Mouse (Mus musculus): Measurements from ENCODE around the gene Gm17509. TPM values are rescaled to one million over a fixed set of nuclear protein-coding genes. Genes with fewer than 3 reads are reported as not detected.
A peak's percentile ranks its signal among the peaks of the same experiment; 100 is the strongest.

Gene Gm17509
- 0.85 and 1.3 TPM in 2 replicates for polyA plus RNA-seq (2016; fragmentation: Nextera tagmentation; extraction: Ambion mirVana)

DNA sequence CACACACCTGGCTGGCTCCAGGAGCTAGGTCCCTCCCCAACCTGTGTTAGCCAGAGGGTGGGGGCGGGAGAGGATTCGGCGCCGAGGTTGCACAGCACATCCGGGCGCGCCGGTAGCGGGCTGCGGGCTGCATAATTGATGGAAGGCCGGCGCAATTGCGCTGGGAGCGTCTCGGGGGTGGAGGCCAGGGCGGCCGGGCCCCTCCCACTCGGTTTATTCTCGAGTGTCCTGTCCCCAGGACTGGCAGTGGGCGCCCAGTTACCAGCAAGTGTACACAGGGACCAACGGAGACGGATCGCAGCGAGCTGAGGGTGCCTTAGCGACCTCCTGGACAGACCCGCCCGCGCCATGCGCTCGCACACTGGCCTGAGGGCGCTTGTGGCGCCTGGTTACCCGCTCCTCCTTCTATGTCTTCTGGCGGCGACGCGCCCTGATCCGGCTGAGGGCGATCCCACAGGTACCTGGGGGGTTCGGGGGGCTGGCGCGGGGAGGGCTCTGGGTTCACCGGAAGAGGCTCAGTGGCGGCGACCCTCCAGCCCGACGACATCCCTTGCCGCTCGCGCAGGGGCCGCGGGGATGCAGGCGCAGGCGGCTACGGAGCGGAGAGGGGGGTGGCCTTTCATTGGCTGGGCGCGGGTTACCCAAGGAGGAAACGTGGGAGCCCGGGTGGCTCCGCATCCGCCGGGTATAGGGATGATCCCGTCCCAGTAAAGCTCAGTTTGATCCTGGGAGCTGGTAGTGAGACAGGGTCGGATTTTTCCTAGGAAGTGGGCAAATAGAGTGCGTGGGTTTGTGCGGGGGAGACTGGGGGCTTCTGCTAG is at the start of gene Gm17509:
Gm17509 (minus strand) TSS at position 575 of the 821 bp plus-strand sequence.
- H3K4me3 ChIP-seq, result peak within 1 kb of the TSS; percentile 66
- peak within 1 kb of the TSS; percentile 74 for H3K9ac ChIP-seq (replicated peaks)
- WGBS, result under 1% methylated on average over 61 of the region's 67 CpGs
- peaks cover 9% of the 10 kb centered on the region for H3K27me3 ChIP-seq
- no peaks in the 10 kb centered on the region for H3K9me3 ChIP-seq
- H3K36me3 ChIP-seq, result no peaks in the 10 kb centered on the region
- peak; percentile 91 for ATAC-seq (ENCODE audit: low FRiP score, low read depth)
- peak within 1 kb of the TSS; percentile 81 for H3K27ac ChIP-seq (replicated peaks)
- H3K4me1 ChIP-seq, result peaks cover 19% of the 10 kb centered on the region
- H3K4me2 ChIP-seq (replicated peaks), result peak within 1 kb of the TSS; percentile 63

DNA sequence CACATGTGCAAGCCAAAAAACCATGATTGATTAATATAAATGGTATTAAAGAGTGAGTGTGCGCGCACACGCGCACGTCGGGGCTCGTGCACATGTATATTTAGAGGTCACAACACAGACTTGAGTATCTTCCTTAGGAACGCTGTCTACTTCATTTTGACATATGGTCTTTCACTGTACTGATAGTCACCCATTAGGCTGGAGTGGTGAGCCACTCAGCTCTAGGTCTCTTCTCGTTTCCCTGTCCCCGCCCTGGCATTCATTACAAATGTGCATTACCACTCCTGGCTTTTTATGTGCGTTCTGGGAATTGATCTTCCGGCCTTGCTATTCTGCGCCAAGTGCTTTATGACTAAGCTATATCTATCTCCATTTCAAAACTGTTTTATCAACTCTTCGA is 47.1 kb upstream of the Gm17509 start:
- 91% methylated on average over 14 of the region's 14 CpGs for WGBS
- ATAC-seq (ENCODE audit: low FRiP score, low read depth), result no peak
- no peak overlapping the region for H3K9ac ChIP-seq (replicated peaks)
- H3K36me3 ChIP-seq, result no peaks in the 10 kb centered on the region
- no peak overlapping the region for H3K4me3 ChIP-seq
- no peaks in the 10 kb centered on the region for H3K9me3 ChIP-seq
- no peaks in the 10 kb centered on the region for H3K27me3 ChIP-seq
- H3K4me2 ChIP-seq (replicated peaks), result no peak overlapping the region
- no peak overlapping the region for H3K27ac ChIP-seq (replicated peaks)
- H3K4me1 ChIP-seq, result no peaks in the 10 kb centered on the region

DNA sequence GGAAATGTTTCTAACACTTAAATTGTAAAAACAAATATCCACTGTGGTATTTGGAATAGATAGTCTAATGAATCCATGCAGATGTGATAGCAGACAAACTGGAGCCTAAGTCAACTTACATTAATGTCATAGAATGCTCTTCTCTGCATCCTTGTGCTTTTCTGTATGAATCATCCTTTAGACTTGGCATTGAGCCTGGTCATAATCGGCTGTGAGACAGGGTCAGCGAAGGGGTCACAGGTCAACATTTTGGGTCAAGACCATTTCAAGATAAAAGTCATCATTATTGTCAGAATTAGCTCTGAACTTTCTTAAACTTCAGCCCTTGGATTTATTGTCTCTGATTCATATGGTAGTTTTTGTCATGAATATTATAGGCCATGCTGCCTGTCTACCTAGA is 45.3 kb upstream of the Gm17509 start:
- no peak overlapping the region for H3K9ac ChIP-seq (replicated peaks)
- ATAC-seq (ENCODE audit: low FRiP score, low read depth), result no peak
- H3K27ac ChIP-seq (replicated peaks), result no peak overlapping the region
- no peaks in the 10 kb centered on the region for H3K4me1 ChIP-seq
- no peak overlapping the region for H3K4me2 ChIP-seq (replicated peaks)
- H3K36me3 ChIP-seq, result no peaks in the 10 kb centered on the region
- H3K27me3 ChIP-seq, result no peaks in the 10 kb centered on the region
- H3K4me3 ChIP-seq, result no peak overlapping the region
- H3K9me3 ChIP-seq, result no peaks in the 10 kb centered on the region
- WGBS, result 72% methylated on average over 2 of the region's 2 CpGs

DNA sequence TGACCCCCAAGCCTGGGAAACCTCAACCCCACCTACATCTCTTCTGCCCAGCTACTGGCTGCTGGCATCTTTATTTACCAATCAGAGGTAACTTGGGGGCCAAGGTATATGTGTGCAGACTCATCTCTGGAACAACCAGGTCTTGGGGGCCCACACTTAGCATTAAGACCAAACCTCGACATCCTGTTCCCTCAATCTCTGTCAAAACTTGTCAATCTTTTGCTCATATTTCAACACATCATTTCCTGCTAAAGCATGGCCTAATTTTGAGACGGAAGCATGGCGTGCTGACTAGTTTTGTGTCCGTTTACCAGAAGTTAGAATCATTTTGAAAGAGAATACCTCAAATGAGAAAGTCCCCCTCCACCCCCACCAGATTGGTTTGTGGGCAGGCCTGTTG is 39.8 kb upstream of the Gm17509 start:
- H3K27me3 ChIP-seq, result no peaks in the 10 kb centered on the region
- no peaks in the 10 kb centered on the region for H3K36me3 ChIP-seq
- H3K4me2 ChIP-seq (replicated peaks), result no peak overlapping the region
- no peak overlapping the region for H3K9ac ChIP-seq (replicated peaks)
- no peaks in the 10 kb centered on the region for H3K4me1 ChIP-seq
- H3K27ac ChIP-seq (replicated peaks), result no peak overlapping the region
- WGBS, result 91% methylated on average over 4 of the region's 4 CpGs
- H3K4me3 ChIP-seq, result no peak overlapping the region
- no peaks in the 10 kb centered on the region for H3K9me3 ChIP-seq
- no peak for ATAC-seq (ENCODE audit: low FRiP score, low read depth)

DNA sequence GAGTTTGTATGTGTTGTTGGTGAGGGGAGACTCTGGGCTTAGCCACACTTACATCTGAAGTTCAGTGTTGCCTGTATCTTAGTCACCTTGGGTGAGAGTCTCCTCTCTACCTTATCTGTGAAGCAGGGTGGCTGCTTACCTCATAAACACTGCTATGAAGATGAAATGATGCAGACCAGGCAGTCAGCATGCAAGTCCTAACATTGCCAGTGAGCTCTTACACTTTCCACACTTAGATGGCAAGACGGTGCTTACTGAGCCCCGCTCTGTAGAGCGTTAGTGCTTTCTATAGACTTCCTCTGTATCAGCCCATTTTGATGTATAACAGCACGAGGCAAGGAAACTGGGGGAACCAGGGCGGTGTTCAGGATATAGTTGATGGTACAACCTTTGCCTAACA is 21.7 kb upstream of the Gm17509 start:
- Histone ChIP-seq H3K36me3 (no peaks in the 10 kb centered on the region), H3K9ac (replicated peaks) (no peak overlapping the region), H3K4me1 (no peaks in the 10 kb centered on the region), H3K4me2 (replicated peaks) (no peak overlapping the region), H3K4me3 (no peak overlapping the region), H3K9me3 (no peaks in the 10 kb centered on the region), H3K27me3 (no peaks in the 10 kb centered on the region), H3K27ac (replicated peaks) (no peak overlapping the region)
- ATAC-seq (ENCODE audit: low FRiP score, low read depth), result no peak
- WGBS, result 92% methylated on average over 5 of the region's 5 CpGs

DNA sequence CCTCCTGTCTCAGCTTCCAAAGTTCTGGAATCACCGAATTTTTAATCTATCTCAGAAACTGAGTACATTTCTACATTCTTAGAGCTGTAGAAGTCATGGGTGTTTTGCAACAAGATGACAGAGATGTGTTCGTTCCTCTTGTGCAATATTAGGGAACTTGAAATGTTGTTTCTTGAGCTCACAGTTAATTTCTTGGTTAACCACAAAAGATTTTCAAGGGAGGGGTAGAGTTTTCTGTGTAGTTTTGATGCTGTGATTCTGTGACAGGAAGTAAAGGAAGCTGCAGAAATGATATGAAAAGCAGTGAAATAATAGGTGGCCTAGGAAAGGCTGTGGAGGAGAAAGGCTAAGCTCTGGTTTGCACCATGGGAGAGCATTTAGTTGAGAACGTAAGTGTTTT is 21.2 kb upstream of the Gm17509 start:
- no peak overlapping the region for H3K4me2 ChIP-seq (replicated peaks)
- H3K4me3 ChIP-seq, result no peak overlapping the region
- H3K27me3 ChIP-seq, result no peaks in the 10 kb centered on the region
- H3K36me3 ChIP-seq, result no peaks in the 10 kb centered on the region
- no peaks in the 10 kb centered on the region for H3K9me3 ChIP-seq
- peaks cover under 1% of the 10 kb centered on the region; the same call in 1 of the 2 replicates for H3K4me1 ChIP-seq
- ATAC-seq (ENCODE audit: low FRiP score, low read depth), result no peak
- H3K9ac ChIP-seq (replicated peaks), result no peak overlapping the region
- H3K27ac ChIP-seq (replicated peaks), result no peak overlapping the region
- WGBS, result 91% methylated on average over 3 of the region's 3 CpGs

DNA sequence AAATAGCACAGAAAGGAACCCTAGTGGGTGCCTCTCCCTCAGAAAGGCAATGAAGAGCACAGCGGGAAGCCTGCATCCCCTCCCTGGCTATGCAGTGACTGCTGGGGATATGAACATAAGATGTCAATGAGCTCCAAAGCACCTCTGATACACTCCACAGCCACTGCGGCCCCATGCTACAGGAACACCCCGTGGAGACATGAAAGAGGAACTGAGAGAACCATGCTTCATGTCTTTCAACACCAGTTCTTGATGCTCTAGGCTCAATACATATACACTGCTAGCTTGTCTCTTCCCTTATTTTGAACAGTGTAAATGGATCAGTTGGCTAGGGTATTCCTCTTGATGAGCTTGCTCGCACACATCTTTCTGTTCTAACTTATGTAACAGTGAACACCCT is 16.2 kb upstream of the Gm17509 start:
- no peak overlapping the region for H3K4me3 ChIP-seq
- H3K27ac ChIP-seq (replicated peaks), result no peak overlapping the region
- no peaks in the 10 kb centered on the region for H3K36me3 ChIP-seq
- H3K4me1 ChIP-seq, result peaks cover 14% of the 10 kb centered on the region
- no peak for ATAC-seq (ENCODE audit: low FRiP score, low read depth)
- no peaks in the 10 kb centered on the region for H3K27me3 ChIP-seq
- WGBS, result 90% methylated on average over 4 of the region's 4 CpGs
- no peak overlapping the region for H3K4me2 ChIP-seq (replicated peaks)
- no peak overlapping the region for H3K9ac ChIP-seq (replicated peaks)
- H3K9me3 ChIP-seq, result no peaks in the 10 kb centered on the region

DNA sequence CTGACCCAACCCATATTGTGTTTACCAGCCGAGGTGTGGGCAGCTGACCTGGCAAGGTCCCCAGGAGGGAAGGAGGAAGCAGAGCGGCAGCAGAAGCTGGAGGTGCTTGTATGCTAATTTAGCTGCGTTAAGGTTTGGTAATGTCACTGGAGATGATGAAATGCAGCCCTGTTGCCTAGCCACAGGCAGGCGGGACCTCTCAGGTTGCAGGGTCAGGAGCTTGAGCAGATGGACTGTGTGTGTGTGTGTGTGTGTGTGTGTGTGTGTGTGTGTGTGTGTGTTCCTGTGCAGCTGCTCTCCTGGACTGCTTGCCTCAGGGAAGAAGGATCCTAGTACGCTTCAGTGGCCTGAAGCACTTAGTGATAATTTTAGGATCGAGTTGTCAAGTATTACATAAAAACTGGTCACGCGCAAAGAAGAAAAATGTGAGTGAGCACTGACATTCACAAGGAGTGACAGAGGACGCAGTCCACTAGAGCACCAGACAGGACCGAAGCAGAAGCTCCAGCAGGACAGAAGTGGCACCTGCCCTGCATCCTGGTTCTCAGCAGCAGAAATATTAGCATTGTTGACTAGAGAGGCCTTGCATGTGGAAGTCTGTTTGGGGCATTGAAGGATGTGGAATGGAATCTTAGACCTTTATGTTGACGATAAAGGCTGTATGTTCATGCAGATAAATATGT is 14.8 kb upstream of the Gm17509 start:
- peaks cover 14% of the 10 kb centered on the region for H3K4me1 ChIP-seq
- H3K9ac ChIP-seq (replicated peaks), result no peak overlapping the region
- no peaks in the 10 kb centered on the region for H3K27me3 ChIP-seq
- ATAC-seq (ENCODE audit: low FRiP score, low read depth), result peak; percentile 86
- H3K9me3 ChIP-seq, result no peaks in the 10 kb centered on the region
- WGBS, result 56% methylated on average over 11 of the region's 11 CpGs
- no peak overlapping the region for H3K4me3 ChIP-seq
- no peaks in the 10 kb centered on the region for H3K36me3 ChIP-seq
- peak overlapping the region; percentile 52; the same call in 1 of the 2 replicates for H3K27ac ChIP-seq (replicated peaks)
- H3K4me2 ChIP-seq (replicated peaks), result peak overlapping the region; percentile 12; the same call in 1 of the 2 replicates

DNA sequence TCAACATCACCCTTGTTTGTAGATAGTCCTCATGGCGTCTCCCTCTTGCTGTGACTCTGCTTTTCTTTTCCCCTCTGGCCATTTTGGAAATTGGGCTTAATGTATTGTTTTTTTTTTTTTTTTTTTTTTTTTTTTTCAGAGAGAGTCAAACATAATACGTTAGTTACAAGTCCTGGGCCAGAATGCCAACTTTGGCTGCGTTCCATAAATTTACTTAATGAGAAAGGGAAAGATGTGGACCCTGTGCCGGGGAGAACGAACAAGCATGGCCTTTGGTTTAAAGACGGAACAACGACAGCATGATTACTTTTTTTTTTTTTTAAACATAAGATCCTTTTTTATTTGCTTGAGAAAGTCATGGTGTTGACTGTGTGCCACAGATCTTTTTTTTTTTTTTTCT is 13.6 kb upstream of the Gm17509 start:
- no peak for ATAC-seq (ENCODE audit: low FRiP score, low read depth)
- no peak overlapping the region for H3K4me2 ChIP-seq (replicated peaks)
- H3K9me3 ChIP-seq, result no peaks in the 10 kb centered on the region
- no peaks in the 10 kb centered on the region for H3K36me3 ChIP-seq
- no peak overlapping the region for H3K27ac ChIP-seq (replicated peaks)
- no peak overlapping the region for H3K4me3 ChIP-seq
- no peak overlapping the region for H3K9ac ChIP-seq (replicated peaks)
- H3K27me3 ChIP-seq, result no peaks in the 10 kb centered on the region
- peaks cover 14% of the 10 kb centered on the region for H3K4me1 ChIP-seq
- WGBS, result 78% methylated on average over 7 of the region's 7 CpGs

DNA sequence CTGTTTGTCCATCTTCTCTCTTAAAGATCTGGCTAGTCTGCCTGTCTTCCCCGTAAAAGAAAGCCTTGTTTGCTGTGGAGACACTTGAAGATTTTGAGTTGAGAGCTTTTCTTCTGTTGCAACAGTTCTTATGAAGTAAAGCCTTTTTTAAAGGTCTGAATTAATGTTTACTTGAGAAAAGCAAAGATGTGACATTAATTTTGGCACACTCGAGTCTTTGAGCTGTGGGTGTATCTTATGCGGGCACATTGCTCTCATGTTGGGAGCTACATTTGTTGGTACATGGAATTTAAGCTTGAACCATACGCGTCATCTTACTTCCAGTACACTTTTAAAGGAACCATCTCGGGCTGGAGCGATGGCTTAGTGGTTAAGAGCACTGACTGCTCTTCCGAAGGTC is 12.9 kb upstream of the Gm17509 start:
- no peak for ATAC-seq (ENCODE audit: low FRiP score, low read depth)

DNA sequence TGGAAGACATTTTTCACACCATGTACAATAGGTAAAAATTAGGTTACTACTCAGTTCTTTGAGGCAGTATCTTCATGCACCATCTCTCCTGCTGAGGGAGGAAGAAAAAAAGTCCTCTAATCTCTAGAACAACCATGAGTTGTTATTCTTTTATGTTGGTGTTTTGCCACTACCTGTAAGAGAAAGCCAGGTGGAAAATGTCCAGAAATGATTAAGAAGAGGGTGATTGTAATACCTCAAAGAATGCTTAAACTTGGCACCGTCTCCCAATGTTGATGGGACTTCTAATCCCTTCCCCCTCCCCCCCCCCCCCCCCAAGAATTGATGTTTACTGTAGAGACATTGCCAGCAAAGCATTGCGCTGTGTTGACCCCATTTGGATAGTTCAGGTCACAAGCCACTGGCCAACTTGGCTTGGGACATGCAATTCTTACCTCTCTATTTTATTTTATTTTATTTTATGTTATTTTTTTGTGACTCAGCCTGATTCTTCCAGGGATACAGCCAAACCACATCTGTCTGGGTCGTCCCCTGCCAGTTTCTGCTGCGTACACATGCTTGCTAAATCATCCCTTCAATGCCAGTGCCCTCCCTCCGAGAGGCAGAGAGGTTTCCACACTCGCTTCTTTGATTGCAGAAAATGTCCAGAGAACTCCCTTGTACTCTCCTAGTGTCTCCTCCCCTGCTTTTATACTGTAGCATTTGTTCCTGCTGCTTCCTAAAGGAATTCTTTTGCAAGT is 9.7 kb upstream of the Gm17509 start:
- no peak overlapping the region for H3K4me2 ChIP-seq (replicated peaks)

More for the DNA sequence above, 12.9 kb upstream of the Gm17509 start:
- Histone ChIP-seq H3K4me1 (peaks cover 14% of the 10 kb centered on the region), H3K9ac (replicated peaks) (no peak overlapping the region), H3K27me3 (no peaks in the 10 kb centered on the region), H3K9me3 (no peaks in the 10 kb centered on the region), H3K27ac (replicated peaks) (no peak overlapping the region), H3K4me2 (replicated peaks) (no peak overlapping the region), H3K4me3 (no peak overlapping the region), H3K36me3 (no peaks in the 10 kb centered on the region)
- WGBS, result 91% methylated on average over 8 of the region's 8 CpGs

DNA sequence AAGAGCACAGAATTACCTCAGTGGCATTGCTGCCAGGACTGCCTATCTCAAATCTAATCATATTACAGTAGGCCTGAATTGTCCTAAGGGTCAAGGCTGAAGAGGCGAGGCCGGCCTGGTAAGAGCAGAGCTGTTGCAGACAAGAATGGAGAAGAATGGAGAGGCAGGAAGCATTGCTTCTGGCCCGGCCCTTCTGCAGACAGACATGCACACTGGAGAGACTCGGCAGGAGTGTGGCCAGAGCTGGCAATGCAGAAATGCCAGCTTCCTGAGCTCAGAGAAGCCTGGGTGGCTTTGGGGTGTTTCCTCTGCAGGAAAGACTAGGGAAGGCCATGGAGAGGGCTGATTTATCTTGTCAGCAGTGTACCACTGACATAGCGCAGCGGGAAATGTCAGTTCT is 4.7 kb upstream of the Gm17509 start:
- Histone ChIP-seq H3K4me2 (replicated peaks) (no peak overlapping the region), H3K4me1 (peaks cover 12% of the 10 kb centered on the region), H3K9ac (replicated peaks) (no peak overlapping the region), H3K4me3 (no peak overlapping the region), H3K27me3 (peaks cover 3% of the 10 kb centered on the region; the same call in 1 of the 2 replicates), H3K36me3 (no peaks in the 10 kb centered on the region), H3K9me3 (no peaks in the 10 kb centered on the region), H3K27ac (replicated peaks) (no peak overlapping the region)
- 84% methylated on average over 6 of the region's 6 CpGs for WGBS
- ATAC-seq (ENCODE audit: low FRiP score, low read depth), result no peak

More for the DNA sequence above, 9.7 kb upstream of the Gm17509 start:
- no peaks in the 10 kb centered on the region for H3K27me3 ChIP-seq
- no peak overlapping the region for H3K27ac ChIP-seq (replicated peaks)
- no peak overlapping the region for H3K4me3 ChIP-seq
- WGBS, result 86% methylated on average over 6 of the region's 6 CpGs
- ATAC-seq (ENCODE audit: low FRiP score, low read depth), result no peak
- no peaks in the 10 kb centered on the region for H3K36me3 ChIP-seq
- no peaks in the 10 kb centered on the region for H3K9me3 ChIP-seq
- H3K9ac ChIP-seq (replicated peaks), result no peak overlapping the region
- H3K4me1 ChIP-seq, result peaks cover 3% of the 10 kb centered on the region
